Comparison of ENCODE assay signal across 16 mouse cellular contexts in the genomic region with DNA sequence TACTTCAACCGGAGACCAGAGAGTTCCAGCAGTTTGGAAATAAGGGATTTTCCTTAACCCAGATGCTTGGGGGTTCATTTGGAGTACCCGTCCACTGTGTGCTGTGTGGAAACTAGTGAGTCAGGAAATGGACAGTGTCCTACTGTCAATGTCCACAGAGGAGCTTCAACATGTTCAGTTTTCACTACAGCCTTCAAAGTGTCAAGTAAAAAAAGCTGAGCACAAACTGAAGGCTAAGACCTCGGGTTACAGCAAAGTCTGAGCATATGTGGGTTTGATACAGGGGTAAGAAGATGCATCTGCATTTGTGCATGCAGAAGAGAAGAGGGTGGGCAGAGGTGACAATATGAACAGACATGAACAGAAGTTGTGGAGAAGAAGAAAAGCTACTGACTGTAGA.
"Had no signal": no experiment of that assay in that cellular context is flagged by ENCODE, and none has a peak within 500 bp of the region (broad histone marks: within the 10 kb centered on the region; RNA-seq: fewer than 3 reads in every experiment).

No protein-coding gene starts in this region.

- H3K4me2 ChIP-seq: neural tube, embryonic 13.5 days; neural tube, embryonic 15.5 days; stomach, embryonic 15.5 days had no signal

- DNase-seq: retina, postnatal 1 day; right cerebral cortex, adult 18-20 months; right cerebral cortex, postnatal 14 days; right cerebral cortex, postnatal 25 days; right cerebral cortex, postnatal 4 days; spleen, adult 18-20 months; thymus, adult 18-20 months; thymus, adult 2 months; thymus, postnatal 14 days; thymus, postnatal 25 days; thymus, postnatal 36 days; thymus, postnatal 4 days had no signal

- H3K27me3 ChIP-seq: neural tube, embryonic 13.5 days; neural tube, embryonic 15.5 days; stomach, embryonic 15.5 days had no signal

- H3K4me1 ChIP-seq: neural tube, embryonic 13.5 days; neural tube, embryonic 15.5 days; stomach, embryonic 15.5 days had no signal

- H3K9ac ChIP-seq: neural tube, embryonic 13.5 days; neural tube, embryonic 15.5 days; stomach, embryonic 15.5 days had no signal

- H3K27ac ChIP-seq: neural tube, embryonic 13.5 days; neural tube, embryonic 15.5 days; stomach, embryonic 15.5 days; stomach, postnatal 0 days had no signal

- H3K9me3 ChIP-seq: neural tube, embryonic 13.5 days; neural tube, embryonic 15.5 days; stomach, embryonic 15.5 days had no signal

- H3K4me3 ChIP-seq: neural tube, embryonic 13.5 days; neural tube, embryonic 15.5 days; stomach, embryonic 15.5 days had no signal
